Mouse (Mus musculus): ENCODE results near the gene Map3k12.

The Map3k12 gene

GRCm38 (mm10) chr15:102516728-102517404 is at the start of gene Map3k12:
Gene Map3k12 (minus strand): TSS chr15:102517064.
- in situ Hi-C loops (cut with MboI; ENCODE audit: low sequenced_read_pairs): no loop called here

GRCm38 (mm10) chr15:102563681-102564080 is 46.8 kb upstream of the Map3k12 start:
- in situ Hi-C loops (cut with MboI; ENCODE audit: low sequenced_read_pairs): no loop called here

GRCm38 (mm10) chr15:102563061-102563460 is 46.2 kb upstream of the Map3k12 start:
- in situ Hi-C loops (cut with MboI; ENCODE audit: low sequenced_read_pairs): no loop called here

GRCm38 (mm10) chr15:102562491-102562890 is 45.6 kb upstream of the Map3k12 start:
- in situ Hi-C loops (cut with MboI; ENCODE audit: low sequenced_read_pairs): no loop called here

- in situ Hi-C loops (cut with MboI; ENCODE audit: low sequenced_read_pairs): no loop called here
These were observed 40.7 kb upstream of the Map3k12 start for GRCm38 (mm10) chr15:102557580-102557979.

- in situ Hi-C loops (cut with MboI; ENCODE audit: low sequenced_read_pairs): no loop called here
These were observed 38.7 kb upstream of the Map3k12 start for GRCm38 (mm10) chr15:102555581-102555980.

GRCm38 (mm10) chr15:102552599-102552998 is 35.7 kb upstream of the Map3k12 start:
- in situ Hi-C loops (cut with MboI; ENCODE audit: low sequenced_read_pairs): no loop called here

GRCm38 (mm10) chr15:102547478-102547877 is 30.6 kb upstream of the Map3k12 start:
- in situ Hi-C loops (cut with MboI; ENCODE audit: low sequenced_read_pairs): no loop called here

- in situ Hi-C loops (cut with MboI; ENCODE audit: low sequenced_read_pairs): no loop called here
These were observed 30.0 kb upstream of the Map3k12 start for GRCm38 (mm10) chr15:102546677-102547427.

GRCm38 (mm10) chr15:102546246-102546645 is 29.4 kb upstream of the Map3k12 start:
- in situ Hi-C loops (cut with MboI; ENCODE audit: low sequenced_read_pairs): no loop called here

GRCm38 (mm10) chr15:102544801-102545200 is 27.9 kb upstream of the Map3k12 start:
- in situ Hi-C loops (cut with MboI; ENCODE audit: low sequenced_read_pairs): no loop called here

GRCm38 (mm10) chr15:102533926-102534325 is 17.1 kb upstream of the Map3k12 start:
- in situ Hi-C loops (cut with MboI; ENCODE audit: low sequenced_read_pairs): no loop called here

GRCm38 (mm10) chr15:102532106-102532900 is 15.4 kb upstream of the Map3k12 start:
- in situ Hi-C loops (cut with MboI; ENCODE audit: low sequenced_read_pairs): no loop called here

- in situ Hi-C loops (cut with MboI; ENCODE audit: low sequenced_read_pairs): no loop called here
These were observed 14.7 kb upstream of the Map3k12 start for GRCm38 (mm10) chr15:102531586-102531985.

- in situ Hi-C loops (cut with MboI; ENCODE audit: low sequenced_read_pairs): no loop called here
These were observed 13.7 kb upstream of the Map3k12 start for GRCm38 (mm10) chr15:102530566-102530965.

- in situ Hi-C loops (cut with MboI; ENCODE audit: low sequenced_read_pairs): no loop called here
These were observed 11.5 kb upstream of the Map3k12 start for GRCm38 (mm10) chr15:102528396-102528795.

GRCm38 (mm10) chr15:102527936-102528335 is 11.1 kb upstream of the Map3k12 start:
- in situ Hi-C loops (cut with MboI; ENCODE audit: low sequenced_read_pairs): no loop called here

- in situ Hi-C loops (cut with MboI; ENCODE audit: low sequenced_read_pairs): no loop called here
These were observed 9.5 kb upstream of the Map3k12 start for GRCm38 (mm10) chr15:102526111-102527002.

- in situ Hi-C loops (cut with MboI; ENCODE audit: low sequenced_read_pairs): no loop called here
These were observed 8.1 kb upstream of the Map3k12 start, which contains the start of gene Npff for GRCm38 (mm10) chr15:102524892-102525485. Gene Npff (minus strand): TSS chr15:102524942.

GRCm38 (mm10) chr15:102521480-102521879 is 4.6 kb upstream of the Map3k12 start:
- in situ Hi-C loops (cut with MboI; ENCODE audit: low sequenced_read_pairs): no loop called here
